Mouse (Mus musculus) C3H10T1/2 (cell line): ENCODE results near the gene Krt33a. TPM values are rescaled to one million over a fixed set of nuclear protein-coding genes. Genes with fewer than 3 reads are reported as not detected.

Source experiments
- polyA plus RNA-seq, 2 experiments: library from polyadenylated mRNA; unstranded; fragments of >200 nt; fragmentation: generic; extraction: Trizol; gene quantifications; one replicate each; pipeline ENCODE4 v1.2.1; 2012; ENCODE audit warnings: missing spikeins in 2 of 2

Krt33a gene
- polyA plus RNA-seq = not detected

DNA sequence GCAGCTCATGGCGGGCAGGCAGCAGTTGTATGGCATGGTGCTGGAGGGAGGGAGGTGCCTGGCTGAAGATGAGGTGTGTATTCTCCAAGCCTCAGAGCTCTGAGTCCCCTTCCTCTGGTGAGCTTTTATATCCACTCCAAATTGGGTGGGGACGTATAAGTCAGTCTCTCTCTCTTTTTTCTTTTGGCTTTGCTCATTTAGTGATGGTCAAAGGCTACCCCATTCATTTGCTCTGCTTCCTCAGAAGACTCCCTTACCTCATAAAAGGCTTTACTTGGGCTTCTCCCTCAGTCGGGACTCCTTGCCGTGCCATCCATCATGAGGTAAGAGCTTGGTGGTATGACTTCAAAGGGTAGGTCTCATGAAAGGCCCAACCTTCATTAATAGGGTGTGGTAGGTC lies at the start of gene Krt33a:
TSS of gene Krt33a (minus strand) at position 101 of the 400 bp plus-strand sequence.

DNA sequence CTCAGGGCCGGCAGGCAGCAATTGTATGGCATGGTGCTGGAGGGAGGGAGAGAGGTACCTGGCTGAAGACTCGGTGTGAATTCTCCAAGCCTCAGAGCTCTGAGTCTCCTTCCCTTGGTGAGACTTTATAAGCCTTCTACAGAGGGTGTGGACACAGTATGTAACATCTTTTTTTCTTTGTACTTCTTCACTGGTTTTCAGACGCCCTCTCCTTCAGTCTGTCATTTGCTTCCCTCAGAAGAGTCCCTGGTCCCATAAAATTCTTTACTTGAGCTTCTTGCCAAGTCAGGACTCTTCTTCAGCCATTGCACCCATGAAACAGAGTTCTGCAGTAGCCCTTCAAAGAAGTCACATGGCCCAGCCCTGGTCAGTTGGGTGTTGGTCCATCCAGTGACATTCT lies 34.4 kb upstream of the Krt33a start, which contains the start of gene Krt31:
TSS of gene Krt31 (minus strand) at position 101 of the 400 bp plus-strand sequence.

DNA sequence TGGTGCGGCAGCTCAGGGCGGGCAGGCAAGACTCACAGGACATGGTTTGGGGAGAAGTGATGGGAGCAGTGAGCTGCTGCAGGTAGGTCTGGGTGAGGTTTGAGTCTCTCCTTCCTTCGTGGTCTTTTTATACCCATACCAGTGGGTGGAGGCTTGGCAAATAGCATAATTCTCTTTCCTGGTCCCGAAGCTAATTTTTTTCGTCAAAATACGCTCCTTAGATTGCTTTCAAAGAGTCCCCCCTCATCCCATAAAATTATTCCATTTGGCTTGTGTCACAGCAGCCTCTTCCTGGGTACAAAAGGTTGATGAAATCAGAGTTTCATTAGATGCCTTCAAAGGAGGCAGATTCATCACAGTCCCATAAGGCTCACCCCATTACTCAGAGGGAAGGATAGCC lies 25.4 kb upstream of the Krt33a start, which contains the start of gene Krt34:
TSS of gene Krt34 (minus strand) at position 101 of the 400 bp plus-strand sequence.

DNA sequence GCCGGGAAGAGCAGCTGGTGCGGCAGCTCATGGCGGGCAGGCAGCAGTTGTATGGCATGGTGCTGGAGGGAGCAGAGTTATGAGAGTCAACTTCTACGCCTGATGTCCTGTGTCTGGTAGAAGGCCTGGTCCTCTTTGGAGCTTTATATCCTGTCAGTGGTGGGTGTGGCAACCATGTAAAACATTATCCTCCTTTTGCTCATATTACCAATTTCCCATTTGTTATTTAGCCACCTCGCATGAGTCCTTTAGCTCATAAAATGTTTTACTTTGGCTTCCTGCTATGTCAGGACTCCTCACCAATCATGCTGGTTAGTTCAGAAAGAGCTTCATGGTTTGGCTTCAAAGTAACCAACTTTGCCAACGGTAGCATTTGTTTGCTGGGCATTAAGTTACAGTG lies 13.8 kb upstream of the Krt33a start, which contains the start of gene Krt33b:
TSS of gene Krt33b (minus strand) at position 101 of the 400 bp plus-strand sequence.

DNA sequence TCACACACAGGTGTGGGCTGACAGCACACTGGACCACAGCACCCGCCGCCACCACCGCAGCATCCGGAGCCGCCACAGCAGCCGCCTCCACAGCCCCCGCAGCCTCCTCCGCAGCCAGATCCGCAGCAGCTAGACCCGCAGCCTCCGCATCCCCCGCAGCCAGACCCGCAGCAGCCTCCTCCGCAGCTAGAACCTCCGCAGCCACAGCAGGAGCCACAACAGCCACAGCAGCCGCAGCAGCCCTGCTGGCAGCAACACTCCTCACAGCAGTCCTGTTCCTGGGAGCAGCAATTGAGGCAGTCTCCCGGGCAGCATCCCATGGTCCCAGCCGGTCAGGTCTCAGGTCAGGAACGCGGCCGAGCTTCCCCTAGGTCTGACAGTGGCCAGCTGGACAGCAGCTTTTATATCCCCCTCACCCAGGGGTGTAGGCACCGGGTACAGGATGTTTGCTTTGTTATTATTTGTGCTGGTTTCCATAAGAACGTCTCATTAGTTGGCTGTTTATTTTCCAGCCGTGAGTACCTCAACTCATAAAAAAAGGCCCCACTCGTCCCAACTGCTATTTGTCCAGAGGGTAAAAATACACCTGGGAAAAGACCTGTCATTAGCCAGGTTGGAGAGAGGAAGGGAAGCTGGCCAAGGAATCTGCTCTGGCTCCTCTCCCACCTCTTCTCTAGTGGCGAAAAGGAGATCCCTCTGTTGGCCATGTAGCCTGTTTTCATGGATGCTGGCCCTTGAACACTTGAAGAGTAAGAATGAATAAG lies 22.2 kb downstream of the Krt33a start, which contains the start of gene Krtap17-1:
TSS of gene Krtap17-1 (minus strand) at position 375 of the 764 bp plus-strand sequence.

DNA sequence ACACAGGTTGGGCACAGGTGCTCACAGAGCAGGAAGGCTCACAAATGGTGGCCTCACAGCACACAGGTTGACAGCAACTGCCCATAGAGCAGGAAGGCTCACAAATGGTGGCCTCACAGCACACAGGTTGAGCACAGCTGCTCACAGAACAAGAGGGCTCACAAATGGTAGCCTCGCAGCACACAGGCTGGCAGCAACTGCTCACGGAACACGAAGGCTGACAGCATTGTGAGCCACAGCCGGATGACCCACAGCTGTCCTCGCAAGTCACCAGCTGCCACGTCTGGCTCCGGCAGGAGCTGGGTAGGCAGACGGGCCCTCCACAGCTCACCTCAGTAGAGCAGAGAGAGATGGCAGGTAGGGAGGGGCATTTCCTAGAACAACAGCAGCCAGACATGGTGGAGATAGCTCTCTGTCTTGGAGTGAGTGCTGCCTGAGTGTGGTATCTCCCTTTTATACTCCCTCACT lies 29.8 kb downstream of the Krt33a start, which contains the start of gene Krtap16-1:
TSS of gene Krtap16-1 (minus strand) at position 418 of the 468 bp plus-strand sequence.

DNA sequence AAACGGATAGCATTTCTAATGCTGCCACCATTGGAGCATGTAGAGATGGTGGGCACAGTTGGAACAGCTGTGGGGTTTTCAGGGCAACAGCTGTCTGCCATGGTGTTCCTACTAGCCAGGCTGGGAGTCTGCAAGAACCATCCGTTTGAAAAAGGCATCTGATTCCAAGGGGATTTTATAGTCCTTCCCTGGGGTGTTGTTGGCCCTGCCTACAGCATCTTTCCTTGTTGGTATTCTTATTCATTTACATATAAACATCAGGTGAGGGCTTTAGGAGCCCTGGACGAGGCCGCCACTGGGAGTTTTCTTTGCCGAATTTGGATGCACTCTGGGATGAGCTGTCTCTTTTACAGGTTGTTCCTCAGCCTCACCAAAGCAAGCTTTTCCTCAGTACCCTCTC lies 37.1 kb downstream of the Krt33a start, which contains the start of gene Krtap29-1:
TSS of gene Krtap29-1 (minus strand) at position 101 of the 400 bp plus-strand sequence.

Other genes starting within 250 kb of the Krt33a start
- gene Gm11595, start 243.3 kb downstream of the Krt33a start, polyA plus RNA-seq = not detected
- not detected for gene Krtap4-8, start 235.5 kb downstream of the Krt33a start, polyA plus RNA-seq
- gene Krtap4-9, start 231.0 kb downstream of the Krt33a start, polyA plus RNA-seq = not detected
- gene Gm11596, start 222.7 kb downstream of the Krt33a start, polyA plus RNA-seq = not detected
- gene Gm11569, start 217.3 kb downstream of the Krt33a start, polyA plus RNA-seq = not detected
- gene Gm11554, start 211.8 kb downstream of the Krt33a start, polyA plus RNA-seq = not detected
- gene Krtap4-13, start 206.3 kb downstream of the Krt33a start, polyA plus RNA-seq = not detected
- gene Gm11564, start 200.5 kb downstream of the Krt33a start, polyA plus RNA-seq = not detected
- not detected for gene 2300003K06Rik, start 178.1 kb downstream of the Krt33a start, polyA plus RNA-seq
- gene Krtap4-16, start 164.6 kb downstream of the Krt33a start, polyA plus RNA-seq = not detected
- gene Gm11568, start 158.3 kb downstream of the Krt33a start, polyA plus RNA-seq = not detected
- gene Gm11559, start 151.7 kb downstream of the Krt33a start, polyA plus RNA-seq = not detected
- not detected for gene Krtap9-1, start 142.8 kb downstream of the Krt33a start, polyA plus RNA-seq
- gene Gm11567, start 137.0 kb downstream of the Krt33a start, polyA plus RNA-seq = not detected
- gene Krtap31-1, start 108.3 kb downstream of the Krt33a start, polyA plus RNA-seq = not detected
- gene Gm11565, start 101.5 kb downstream of the Krt33a start, polyA plus RNA-seq = not detected
- not detected for gene Krtap31-2, start 79.9 kb downstream of the Krt33a start, polyA plus RNA-seq
- not detected for gene Krtap9-5, start 67.7 kb downstream of the Krt33a start, polyA plus RNA-seq
- gene Krtap29-1, start 37.2 kb downstream of the Krt33a start, polyA plus RNA-seq = not detected
- not detected for gene Krtap16-1, start 29.6 kb downstream of the Krt33a start, polyA plus RNA-seq
- gene Krtap17-1, start 22.2 kb downstream of the Krt33a start, polyA plus RNA-seq = not detected
- gene Krt33b, start 13.7 kb upstream of the Krt33a start, polyA plus RNA-seq = under 1 TPM in 1 of 2 experiments, not detected in 1; 0.05 TPM
- not detected for gene Krt34, start 25.3 kb upstream of the Krt33a start, polyA plus RNA-seq
- gene Krt31, start 34.3 kb upstream of the Krt33a start, polyA plus RNA-seq = not detected
- not detected for gene Krt32, start 72.0 kb upstream of the Krt33a start, polyA plus RNA-seq
- not detected for gene Krt35, start 80.0 kb upstream of the Krt33a start, polyA plus RNA-seq
- under 1 TPM; 0.06 to 0.08 TPM for gene Krt36, start 89.4 kb upstream of the Krt33a start, polyA plus RNA-seq
- gene Krt13, start 105.4 kb upstream of the Krt33a start, polyA plus RNA-seq = 1 to 10 TPM; 8.4 to 8.9 TPM
- 10 to 100 TPM in 1 of 2 experiments, under 1 TPM in 1; 0.30 to 10.6 TPM for gene Krt15, start 119.7 kb upstream of the Krt33a start, polyA plus RNA-seq
- under 1 TPM; 0.40 to 0.42 TPM for gene Krt19, start 132.5 kb upstream of the Krt33a start, polyA plus RNA-seq
- gene Krt9, start 177.0 kb upstream of the Krt33a start, polyA plus RNA-seq = not detected
- gene Krt14, start 191.3 kb upstream of the Krt33a start, polyA plus RNA-seq = under 1 TPM; 0.21 to 0.26 TPM
- gene Krt16, start 232.7 kb upstream of the Krt33a start, polyA plus RNA-seq = under 1 TPM; 0.26 to 0.29 TPM
- gene Krt17, start 244.8 kb upstream of the Krt33a start, polyA plus RNA-seq = not detected